Mouse (Mus musculus) intestine, embryonic 15.5 days (tissue): ENCODE results near the gene Tamm41. TPM values are rescaled to one million over a fixed set of nuclear protein-coding genes. Genes with fewer than 3 reads are reported as not detected.

Experiments
- ATAC-seq: fragments of 200-750 bp; cut with Nextera tagmentation; 2 replicates; pipeline ENCODE4 v1.8.0; 2017; ENCODE audit warnings: moderate TSS enrichment, moderate library complexity
- H3K27ac ChIP-seq: fragments of 300-500 bp; sonication (generic); 2 replicates; pipeline ENCODE4 v1.5.1; 2015; ENCODE audit warnings: mild to moderate bottlenecking, inconsistent platforms
- H3K27me3 ChIP-seq: fragments of 300-500 bp; sonication (generic); replicated peaks from 2 replicates; pipeline ENCODE4 v1.6.1; 2015; ENCODE audit warnings: inconsistent platforms
- H3K36me3 ChIP-seq: fragments of 300-500 bp; sonication (generic); 2 replicates; pipeline ENCODE4 v1.6.1; 2015; ENCODE audit warnings: inconsistent platforms
- H3K4me1 ChIP-seq: fragments of 300-500 bp; sonication (generic); replicated peaks from 2 replicates; pipeline ENCODE4 v1.6.1; 2015; ENCODE audit warnings: inconsistent platforms
- H3K4me2 ChIP-seq: fragments of 300-500 bp; sonication (generic); replicated peaks from 2 replicates; pipeline ENCODE4 v1.6.1; 2015; ENCODE audit warnings: mild to moderate bottlenecking, inconsistent platforms
- H3K4me3 ChIP-seq: fragments of 300-500 bp; sonication (generic); replicated peaks from 2 replicates; pipeline ENCODE4 v1.5.1; 2015; ENCODE audit warnings: inconsistent platforms
- H3K9ac ChIP-seq: fragments of 300-500 bp; sonication (generic); 2 replicates; pipeline ENCODE4 v1.6.1; 2015; ENCODE audit warnings: inconsistent platforms
- H3K9me3 ChIP-seq: fragments of 300-500 bp; sonication (generic); 2 replicates; pipeline ENCODE4 v1.6.1; 2016; ENCODE audit warnings: inconsistent platforms
- WGBS: fragments of 180-500 bp; shearing (Covaris S2); methylation state at CpG from one replicate; pipeline ENCODE4 v1.1.7; 2015; 5-methylcytosine and 5-hydroxymethylcytosine counted together
- polyA plus RNA-seq: library from polyadenylated mRNA; unstranded; fragments of >200 nt; fragmentation: Nextera tagmentation; extraction: Ambion mirVana; gene quantifications from 2 replicates; pipeline ENCODE4 v1.2.1, GENCODE M21; 2015

The Tamm41 gene
- polyA plus RNA-seq, 1 experiment from 2014 or later: 60.1 TPM

DNA sequence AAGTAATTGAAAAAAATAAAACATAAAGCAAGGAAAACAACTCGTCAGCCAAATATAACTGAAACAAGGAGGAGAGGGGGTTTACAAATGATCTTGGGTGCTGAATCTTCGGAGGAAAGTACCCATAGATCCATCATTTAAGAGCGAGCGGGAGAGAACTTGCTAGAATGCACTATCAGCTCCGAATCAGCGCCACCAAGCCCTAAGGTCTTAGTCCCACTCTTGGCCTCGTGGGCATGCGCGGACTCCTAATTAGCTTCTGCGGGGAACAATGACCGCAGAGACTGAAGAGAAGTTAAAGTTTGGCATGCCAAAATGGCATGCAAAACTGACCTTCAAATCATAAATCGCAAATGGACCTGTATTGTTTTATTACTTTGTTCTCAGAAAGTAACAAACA lies 70.1 kb downstream of the Tamm41 start:
- Histone ChIP-seq H3K27me3 (no peaks in the 10 kb centered on the region), H3K4me3 (peak overlapping the region; percentile 69), H3K27ac (no peak overlapping the region), H3K9me3 (no peaks in the 10 kb centered on the region), H3K9ac (no peak overlapping the region), H3K36me3 (no peaks in the 10 kb centered on the region), H3K4me2 (peak overlapping the region; percentile 99), H3K4me1 (0 out of 2 replicates have a peak, but pooled peaks cover 13% of the 10 kb centered on the region)
- no peak for ATAC-seq
- 56% methylated on average over 12 of the region's 12 CpGs for WGBS

DNA sequence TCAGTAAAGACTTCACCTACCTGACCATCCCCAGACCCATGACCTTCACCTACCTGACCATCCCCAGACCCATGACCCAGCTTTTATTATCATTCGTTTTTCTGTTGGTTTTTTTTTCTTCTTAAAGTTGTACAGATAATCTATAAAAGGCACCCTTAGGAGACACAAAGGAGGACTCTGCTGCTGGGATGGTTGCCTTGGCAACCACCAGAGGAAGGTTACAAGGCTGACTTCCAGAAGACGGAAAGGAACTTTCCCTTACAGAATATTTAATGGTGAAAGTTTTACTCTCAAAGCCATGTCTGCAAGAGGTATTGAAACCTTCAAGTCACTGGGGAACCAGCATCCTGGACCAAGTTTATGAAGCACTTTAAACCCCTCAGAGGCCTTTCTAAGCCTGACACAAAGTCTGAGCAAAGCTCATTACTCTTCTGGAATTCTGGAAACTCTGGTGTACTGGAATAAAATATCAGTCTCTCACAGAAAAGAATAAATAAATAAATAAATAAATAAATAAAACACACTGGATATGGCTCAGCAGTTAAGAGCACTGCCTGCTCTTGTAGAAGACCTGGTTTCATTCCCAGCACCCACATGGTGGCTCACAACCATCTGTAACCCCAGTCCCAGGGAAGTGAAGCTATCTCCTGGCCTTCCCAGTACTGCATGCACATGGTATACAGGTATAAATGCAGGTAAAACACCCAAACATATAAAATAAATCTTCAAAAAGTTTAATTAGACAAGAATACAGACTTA lies 71.1 kb downstream of the Tamm41 start:
- no peak for ATAC-seq

GRCm38 (mm10) chr6:114965802-114966201 lies 71.9 kb downstream of the Tamm41 start:
- Histone ChIP-seq H3K27ac (no peak overlapping the region), H3K36me3 (no peaks in the 10 kb centered on the region), H3K4me3 (no peak overlapping the region), H3K4me1 (0 out of 2 replicates have a peak, but pooled peaks cover 13% of the 10 kb centered on the region), H3K9ac (no peak overlapping the region), H3K9me3 (no peaks in the 10 kb centered on the region), H3K27me3 (no peaks in the 10 kb centered on the region), H3K4me2 (no peak overlapping the region)
- 57% methylated on average over 3 of the region's 3 CpGs for WGBS
- ATAC-seq: no peak

More for the DNA sequence above, 71.1 kb downstream of the Tamm41 start:
- Histone ChIP-seq H3K4me1 (0 out of 2 replicates have a peak, but pooled peaks cover 13% of the 10 kb centered on the region), H3K9me3 (no peaks in the 10 kb centered on the region), H3K9ac (no peak overlapping the region), H3K36me3 (no peaks in the 10 kb centered on the region), H3K4me3 (no peak overlapping the region), H3K4me2 (0 out of 2 replicates have a peak overlapping the region, but pooled peaks have one; percentile 12), H3K27me3 (no peaks in the 10 kb centered on the region), H3K27ac (no peak overlapping the region)
- 44% methylated on average over 2 of the region's 2 CpGs for WGBS

GRCm38 (mm10) chr6:114965396-114965795 lies 72.3 kb downstream of the Tamm41 start:
- no peaks in the 10 kb centered on the region for H3K9me3 ChIP-seq
- no peaks in the 10 kb centered on the region for H3K27me3 ChIP-seq
- H3K27ac ChIP-seq: no peak overlapping the region
- 0 out of 2 replicates have a peak, but pooled peaks cover 11% of the 10 kb centered on the region for H3K4me1 ChIP-seq
- no peaks in the 10 kb centered on the region for H3K36me3 ChIP-seq
- no peak overlapping the region for H3K4me2 ChIP-seq
- H3K4me3 ChIP-seq: no peak overlapping the region
- no peak for ATAC-seq
- WGBS: 64% methylated on average over 8 of the region's 8 CpGs
- no peak overlapping the region for H3K9ac ChIP-seq

DNA sequence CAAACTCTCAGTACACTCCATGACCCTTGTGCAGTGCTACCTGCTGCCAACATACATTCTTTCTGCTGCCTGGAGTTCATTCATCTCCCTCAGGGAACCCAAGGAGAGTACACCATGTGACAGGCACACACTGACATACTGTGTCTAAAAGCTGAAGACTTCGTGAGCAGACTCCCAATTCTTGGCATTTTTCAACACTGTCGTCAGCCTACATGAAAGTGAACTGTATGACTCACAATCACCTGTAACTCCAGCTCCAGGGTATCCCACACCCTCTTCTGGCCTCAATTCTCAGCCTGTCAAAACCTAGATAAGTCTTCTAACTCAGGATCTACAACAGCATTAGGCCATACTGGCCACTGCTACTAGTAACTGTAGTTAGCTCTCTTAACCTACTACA lies 73.4 kb downstream of the Tamm41 start:
- Histone ChIP-seq H3K9ac (no peak overlapping the region), H3K9me3 (no peaks in the 10 kb centered on the region), H3K4me1 (0 out of 2 replicates have a peak, but pooled peaks cover 3% of the 10 kb centered on the region), H3K4me2 (no peak overlapping the region), H3K4me3 (no peak overlapping the region), H3K36me3 (no peaks in the 10 kb centered on the region), H3K27ac (no peak overlapping the region), H3K27me3 (no peaks in the 10 kb centered on the region)
- no peak for ATAC-seq
- 62% methylated on average over 2 of the region's 2 CpGs for WGBS

DNA sequence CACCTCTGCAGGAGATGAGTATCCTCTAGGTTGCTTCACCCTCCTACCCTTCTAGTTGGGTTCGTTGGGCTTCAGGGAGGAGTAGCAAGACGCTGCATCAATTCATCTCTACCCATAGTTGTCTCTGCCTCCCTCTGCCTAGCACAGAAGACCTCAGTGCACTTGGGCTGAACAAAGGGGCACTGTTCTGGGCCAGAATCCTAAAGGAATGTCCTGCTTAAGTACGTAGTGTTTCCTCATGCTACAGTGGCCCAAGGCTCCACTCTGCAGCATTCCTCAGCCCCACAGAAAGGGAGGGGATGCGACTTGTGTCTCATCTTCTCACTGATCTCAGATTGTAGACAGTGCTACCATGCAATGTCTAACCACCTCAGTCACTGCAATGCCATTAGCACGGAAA lies 74.0 kb downstream of the Tamm41 start:
- H3K27me3 ChIP-seq: no peaks in the 10 kb centered on the region
- H3K27ac ChIP-seq: no peak overlapping the region
- 70% methylated on average over 5 of the region's 5 CpGs for WGBS
- H3K9me3 ChIP-seq: no peaks in the 10 kb centered on the region
- H3K4me1 ChIP-seq: 0 out of 2 replicates have a peak, but pooled peaks cover 2% of the 10 kb centered on the region
- H3K36me3 ChIP-seq: no peaks in the 10 kb centered on the region
- H3K4me2 ChIP-seq: no peak overlapping the region
- ATAC-seq: no peak
- no peak overlapping the region for H3K4me3 ChIP-seq
- H3K9ac ChIP-seq: no peak overlapping the region

DNA sequence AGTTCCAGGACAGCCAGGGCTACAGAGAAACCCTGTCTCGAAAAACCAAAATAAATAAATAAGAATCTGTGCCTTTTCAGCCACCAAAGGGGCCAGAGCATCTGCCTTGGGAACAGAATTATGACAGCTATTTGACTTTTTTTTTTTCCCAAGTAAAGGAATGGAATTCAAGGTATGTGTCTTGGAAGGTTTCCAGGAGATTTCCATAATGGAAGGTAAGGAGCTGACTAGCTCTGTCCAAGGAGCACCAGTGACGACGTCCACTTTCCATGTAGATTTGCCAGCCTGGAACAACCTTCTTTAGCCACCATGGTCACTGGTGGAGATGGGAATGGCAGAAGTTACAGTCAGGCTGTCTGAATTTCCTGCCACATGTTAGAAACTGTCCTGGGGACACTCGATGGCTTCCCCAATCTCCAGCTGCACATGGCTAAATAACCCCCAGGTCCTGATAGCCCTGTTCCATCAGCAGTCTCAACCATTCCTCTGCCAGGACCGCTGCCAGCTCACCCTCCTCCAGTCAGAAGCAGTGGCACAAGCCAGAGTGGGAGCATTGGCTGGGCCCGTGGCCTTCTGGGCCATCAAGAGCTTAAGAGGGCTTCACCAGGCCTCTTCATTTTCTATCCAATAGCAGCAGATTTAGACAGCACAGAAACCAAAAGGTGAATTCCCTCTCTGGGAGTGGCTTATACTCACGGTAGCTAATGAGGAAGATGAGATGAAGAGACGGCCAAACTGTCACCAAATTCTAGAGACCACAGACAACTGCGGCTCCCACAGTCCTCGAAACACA lies 76.2 kb downstream of the Tamm41 start:
- ATAC-seq: no peak
- H3K4me3 ChIP-seq: no peak overlapping the region
- no peaks in the 10 kb centered on the region for H3K9me3 ChIP-seq
- peaks cover 6% of the 10 kb centered on the region; the same call in 1 of the 2 replicates for H3K4me1 ChIP-seq
- no peak overlapping the region for H3K27ac ChIP-seq
- no peak overlapping the region for H3K4me2 ChIP-seq
- 74% methylated on average over 10 of the region's 10 CpGs for WGBS
- no peaks in the 10 kb centered on the region for H3K27me3 ChIP-seq
- H3K9ac ChIP-seq: no peak overlapping the region
- no peaks in the 10 kb centered on the region for H3K36me3 ChIP-seq

GRCm38 (mm10) chr6:114959012-114959398 lies 78.7 kb downstream of the Tamm41 start:
- WGBS: 56% methylated on average over 6 of the region's 6 CpGs
- H3K27ac ChIP-seq: no peak overlapping the region
- H3K4me2 ChIP-seq: no peak overlapping the region
- no peaks in the 10 kb centered on the region for H3K36me3 ChIP-seq
- H3K9me3 ChIP-seq: no peaks in the 10 kb centered on the region
- H3K4me3 ChIP-seq: no peak overlapping the region
- peaks cover 5% of the 10 kb centered on the region; the same call in 1 of the 2 replicates for H3K4me1 ChIP-seq
- no peak for ATAC-seq
- H3K27me3 ChIP-seq: no peaks in the 10 kb centered on the region
- no peak overlapping the region for H3K9ac ChIP-seq

DNA sequence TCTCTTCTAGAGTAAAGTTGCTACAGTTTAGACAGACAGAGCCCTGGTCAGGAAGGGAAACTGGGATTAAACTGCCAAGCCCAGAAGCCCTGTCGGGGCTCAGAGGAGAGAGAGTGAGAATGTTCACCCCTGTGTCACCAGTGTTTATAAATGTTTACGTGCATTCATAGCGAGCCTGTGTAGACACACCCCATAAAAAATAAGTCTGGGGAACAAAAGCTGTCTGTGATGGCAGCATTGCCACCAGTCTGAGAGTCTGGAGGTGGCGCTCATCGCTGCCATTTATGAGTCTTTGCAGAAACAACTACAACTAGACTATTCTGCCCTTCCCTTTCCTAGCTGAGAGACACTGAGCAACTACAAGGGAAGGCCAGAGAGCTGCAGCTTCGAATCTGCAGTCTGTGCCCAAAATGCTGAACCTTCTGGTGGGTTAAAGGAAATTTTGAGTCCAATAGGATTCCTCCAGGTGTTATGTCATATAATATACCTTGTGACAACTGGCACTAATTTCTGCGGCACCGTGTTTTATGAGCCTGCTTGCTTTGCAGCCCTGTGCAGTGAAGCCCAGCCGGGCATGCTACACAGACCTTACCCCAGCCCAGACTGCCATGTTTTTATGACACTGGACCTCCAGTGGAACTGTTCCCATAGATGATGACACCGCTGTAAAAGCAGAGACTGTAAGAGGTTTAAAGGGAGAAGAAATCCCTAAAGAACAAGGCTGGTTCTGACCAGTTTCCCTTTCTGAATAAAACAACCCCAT lies 79.2 kb downstream of the Tamm41 start:
- no peak overlapping the region for H3K4me2 ChIP-seq
- peaks cover 4% of the 10 kb centered on the region; the same call in 1 of the 2 replicates for H3K4me1 ChIP-seq
- H3K36me3 ChIP-seq: no peaks in the 10 kb centered on the region
- no peak overlapping the region for H3K4me3 ChIP-seq
- ATAC-seq: no peak
- 52% methylated on average over 10 of the region's 10 CpGs for WGBS
- H3K9me3 ChIP-seq: no peaks in the 10 kb centered on the region
- no peaks in the 10 kb centered on the region for H3K27me3 ChIP-seq
- no peak overlapping the region for H3K27ac ChIP-seq
- no peak overlapping the region for H3K9ac ChIP-seq

GRCm38 (mm10) chr6:114957756-114958155 lies 79.9 kb downstream of the Tamm41 start:
- Histone ChIP-seq H3K9me3 (no peaks in the 10 kb centered on the region), H3K4me2 (no peak overlapping the region), H3K27me3 (no peaks in the 10 kb centered on the region), H3K36me3 (no peaks in the 10 kb centered on the region), H3K27ac (no peak overlapping the region), H3K4me3 (no peak overlapping the region), H3K4me1 (peaks cover 4% of the 10 kb centered on the region; the same call in 1 of the 2 replicates), H3K9ac (no peak overlapping the region)
- ATAC-seq: no peak
- WGBS: 59% methylated on average over 12 of the region's 12 CpGs

DNA sequence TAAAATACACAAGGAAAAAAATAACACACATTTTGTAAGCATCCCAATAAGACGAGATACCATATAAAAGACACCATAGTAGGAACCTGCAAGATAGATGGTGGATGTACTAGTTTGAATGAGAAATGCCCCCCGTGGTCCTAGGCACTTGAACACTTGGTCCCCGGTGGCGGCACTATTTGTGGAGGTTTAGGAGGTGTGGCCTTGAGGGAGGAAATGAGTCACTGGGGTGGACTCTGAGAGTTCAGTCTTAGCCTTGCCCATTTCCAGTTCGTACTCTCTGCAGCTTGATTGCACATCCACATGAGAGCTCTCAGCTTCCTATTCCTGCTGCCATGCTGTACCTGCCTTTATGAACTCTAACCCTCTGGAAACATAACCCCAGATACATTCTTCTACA lies 83.2 kb downstream of the Tamm41 start:
- peaks cover 4% of the 10 kb centered on the region; the same call in 1 of the 2 replicates for H3K4me1 ChIP-seq
- H3K4me3 ChIP-seq: no peak overlapping the region
- 74% methylated on average over 5 of the region's 5 CpGs for WGBS
- no peak overlapping the region for H3K4me2 ChIP-seq
- no peak for ATAC-seq
- H3K9me3 ChIP-seq: no peaks in the 10 kb centered on the region
- no peaks in the 10 kb centered on the region for H3K36me3 ChIP-seq
- no peaks in the 10 kb centered on the region for H3K27me3 ChIP-seq
- H3K9ac ChIP-seq: no peak overlapping the region
- H3K27ac ChIP-seq: no peak overlapping the region
